Mouse (Mus musculus): Measurements from ENCODE around the gene Erf. TPM values are rescaled to one million over a fixed set of nuclear protein-coding genes. Genes with fewer than 3 reads are reported as not detected.

The Erf gene
- polyA plus RNA-seq, 1 experiment from 2014 or later, result 13.0 TPM

DNA sequence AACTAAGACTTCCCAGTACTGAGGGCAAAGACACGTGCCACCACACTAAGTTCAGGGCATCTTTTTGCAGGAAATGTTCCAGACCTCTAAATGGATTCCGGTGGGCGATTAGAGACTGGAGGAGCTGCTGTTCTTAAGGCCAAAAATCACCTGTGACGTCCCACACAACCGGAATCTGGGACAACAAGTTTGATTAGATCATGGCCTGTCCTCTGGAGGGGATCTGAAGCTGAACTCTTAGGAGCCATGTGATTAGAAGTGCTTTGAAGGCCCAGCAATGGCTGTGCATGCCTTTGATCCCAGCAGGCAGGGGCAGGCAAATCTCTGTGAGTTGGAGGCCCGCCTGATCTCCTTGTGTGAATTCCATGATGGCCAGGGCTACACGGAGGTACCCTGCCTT, 9.9 kb downstream of the Erf start:
- Histone ChIP-seq H3K27ac (no peak overlapping the region), H3K4me2 (no peak overlapping the region), H3K4me3 (replicated peaks) (no peak overlapping the region), H3K36me3 (replicated peaks) (peaks cover 29% of the 10 kb centered on the region), H3K9ac (no peak overlapping the region), H3K9me3 (no peaks in the 10 kb centered on the region), H3K27me3 (no peaks in the 10 kb centered on the region), H3K4me1 (peaks cover 25% of the 10 kb centered on the region)
- WGBS, result 70% methylated on average over 7 of the region's 7 CpGs
- ATAC-seq (ENCODE audit: low FRiP score), result no peak

DNA sequence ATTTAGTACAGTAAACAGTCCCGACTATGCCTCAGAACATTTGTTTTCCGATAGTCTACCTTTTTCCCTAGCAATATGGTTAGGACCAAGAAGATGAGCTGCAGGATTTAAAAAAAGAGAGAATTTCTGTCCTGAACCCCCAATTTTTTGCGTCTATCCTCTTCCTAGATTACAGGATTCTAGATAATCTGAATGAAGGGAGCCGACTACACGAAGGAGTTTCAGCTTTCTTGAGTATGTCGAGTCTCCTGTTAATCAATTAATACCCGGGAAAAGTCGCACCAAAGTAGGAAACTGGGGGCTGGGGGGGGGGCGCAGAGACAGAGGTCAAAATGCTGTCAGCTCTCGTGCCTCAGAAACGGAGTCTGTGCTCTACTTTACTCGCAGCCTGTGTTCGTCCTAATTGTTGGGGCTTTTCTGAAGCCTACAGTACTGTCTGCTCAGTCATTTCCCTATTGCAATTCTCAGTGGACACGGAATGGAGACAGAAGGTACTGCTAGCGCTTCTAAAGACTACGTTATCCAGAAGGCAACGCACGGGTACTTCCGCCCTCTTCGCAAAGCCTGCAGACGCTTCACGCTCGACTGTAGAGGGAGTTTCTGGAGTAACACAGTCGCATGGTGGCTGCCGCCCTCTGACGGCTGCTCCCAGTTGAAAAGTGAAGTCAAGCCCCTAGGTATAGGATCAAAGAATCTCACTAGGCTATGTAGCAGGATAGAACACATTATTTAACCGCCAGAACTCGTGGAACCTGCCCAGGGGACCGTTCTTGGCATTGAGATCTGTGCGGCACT, 11.5 kb downstream of the Erf start:
- WGBS, result 3% methylated on average over 30 of the region's 30 CpGs
- H3K27me3 ChIP-seq, result no peaks in the 10 kb centered on the region
- peaks cover 36% of the 10 kb centered on the region for H3K4me1 ChIP-seq
- no peak overlapping the region for H3K9ac ChIP-seq
- peak overlapping the region; percentile 72 for H3K4me2 ChIP-seq
- peak overlapping the region; percentile 77 for H3K27ac ChIP-seq
- H3K4me3 ChIP-seq (replicated peaks), result peak overlapping the region; percentile 97
- H3K36me3 ChIP-seq (replicated peaks), result peaks cover 23% of the 10 kb centered on the region
- ATAC-seq (ENCODE audit: low FRiP score), result peak; percentile 45
- H3K9me3 ChIP-seq, result no peaks in the 10 kb centered on the region

DNA sequence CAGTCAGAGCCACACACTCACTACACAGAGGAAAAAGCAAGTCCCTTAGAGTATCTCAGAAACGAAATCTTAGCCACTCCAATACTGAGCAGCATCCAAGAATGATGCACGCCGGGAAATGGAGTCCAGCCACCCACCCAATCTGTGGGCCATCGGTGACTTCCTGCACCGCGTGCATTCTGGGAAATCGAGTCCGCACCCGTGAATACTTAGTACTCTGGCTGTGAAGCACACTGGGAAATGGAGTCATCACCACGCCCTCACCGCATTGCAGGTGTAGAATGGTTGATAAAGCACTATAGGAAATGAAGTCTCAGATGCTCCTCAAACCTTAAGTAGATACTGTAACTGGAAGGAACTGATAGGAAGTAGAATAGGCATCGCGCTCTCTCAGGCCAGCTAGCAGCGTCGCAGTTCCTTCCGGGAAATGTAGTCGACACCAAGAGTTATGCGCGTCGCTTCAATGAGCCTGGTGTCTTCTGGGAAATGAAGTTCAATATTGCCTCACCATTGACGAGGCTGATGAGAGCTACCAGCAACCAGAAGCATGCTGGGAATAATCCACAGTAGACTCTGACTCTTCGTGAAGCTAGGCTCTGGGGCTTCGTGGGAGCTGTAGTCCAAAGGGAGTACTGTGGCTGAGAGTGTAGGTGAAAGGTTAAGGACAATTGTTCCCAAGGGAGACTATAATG, 12.4 kb downstream of the Erf start:
- Histone ChIP-seq H3K27ac (peak overlapping the region; percentile 78), H3K36me3 (replicated peaks) (peaks cover 27% of the 10 kb centered on the region)
- ATAC-seq (ENCODE audit: low FRiP score), result peak; percentile 93

GRCm38 (mm10) chr7:25237249-25238014, 13.1 kb downstream of the Erf start, which contains the start of gene Gsk3a:
Gene Gsk3a (minus strand): TSS chr7:25237851.
- Histone ChIP-seq H3K4me1 (peaks cover 36% of the 10 kb centered on the region), H3K36me3 (replicated peaks) (peaks cover 27% of the 10 kb centered on the region), H3K4me2 (peak within 1 kb of the TSS; percentile 72), H3K9me3 (no peaks in the 10 kb centered on the region), H3K9ac (peak within 1 kb of the TSS; percentile 99), H3K27me3 (no peaks in the 10 kb centered on the region), H3K4me3 (replicated peaks) (peak within 1 kb of the TSS; percentile 97), H3K27ac (peak within 1 kb of the TSS; percentile 78)
- under 1% methylated on average over 52 of the region's 76 CpGs for WGBS
- peak; percentile 90 for ATAC-seq (ENCODE audit: low FRiP score)

More for the DNA sequence above, 12.4 kb downstream of the Erf start:
- Histone ChIP-seq H3K27me3 (no peaks in the 10 kb centered on the region), H3K4me3 (replicated peaks) (peak overlapping the region; percentile 97), H3K9ac (peak overlapping the region; percentile 99), H3K9me3 (no peaks in the 10 kb centered on the region), H3K4me1 (peaks cover 36% of the 10 kb centered on the region), H3K4me2 (peak overlapping the region; percentile 72)
- under 1% methylated on average over 23 of the region's 23 CpGs for WGBS

DNA sequence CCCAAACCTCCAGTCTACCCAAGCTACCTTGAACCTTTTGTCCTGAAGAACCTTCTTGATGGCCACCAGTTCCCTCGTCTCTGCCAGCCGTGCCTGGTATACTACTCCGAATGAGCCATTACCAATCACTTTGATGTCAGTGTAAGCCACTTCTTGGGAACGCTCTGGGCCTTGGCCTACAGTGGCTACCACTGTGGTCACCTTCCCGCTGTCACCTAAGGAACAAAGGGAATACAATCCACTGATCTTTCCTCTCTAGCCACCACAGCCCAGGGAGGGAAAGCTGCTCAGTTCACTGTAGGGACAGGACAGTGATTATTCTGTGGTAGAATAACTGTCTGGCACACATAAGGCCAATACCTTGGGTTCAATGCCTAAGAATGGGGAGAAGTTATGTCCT, 15.0 kb downstream of the Erf start:
- peak overlapping the region; percentile 33; the same call in 1 of the 2 replicates for H3K9ac ChIP-seq
- H3K36me3 ChIP-seq (replicated peaks), result peaks cover 44% of the 10 kb centered on the region
- ATAC-seq (ENCODE audit: low FRiP score), result no peak
- WGBS, result 89% methylated on average over 5 of the region's 5 CpGs
- H3K27ac ChIP-seq, result no peak overlapping the region
- H3K27me3 ChIP-seq, result no peaks in the 10 kb centered on the region
- 0 out of 2 replicates have a peak overlapping the region, but pooled peaks have one; percentile 5 for H3K4me3 ChIP-seq (replicated peaks)
- H3K9me3 ChIP-seq, result no peaks in the 10 kb centered on the region
- peak overlapping the region; percentile 72 for H3K4me2 ChIP-seq
- H3K4me1 ChIP-seq, result peaks cover 36% of the 10 kb centered on the region

DNA sequence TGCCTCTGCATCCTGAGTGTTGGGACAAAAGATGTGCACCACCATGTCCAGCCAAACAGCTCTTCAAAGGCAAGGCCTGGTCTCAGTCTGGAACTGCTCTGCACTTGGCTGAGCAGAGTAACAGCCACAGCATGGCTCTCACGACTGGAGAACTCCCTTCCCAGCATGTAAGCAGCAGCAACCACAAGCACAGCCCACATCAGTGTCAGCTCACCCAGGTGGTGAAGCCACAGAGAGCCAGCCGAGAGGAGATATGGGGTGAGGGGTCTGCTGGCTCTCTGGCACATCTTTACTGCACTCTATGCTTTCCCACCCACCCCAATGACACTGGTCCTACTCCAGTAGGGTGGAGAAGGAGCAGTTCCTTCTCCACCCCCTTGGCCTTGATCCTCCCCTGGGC, 17.5 kb downstream of the Erf start:
- no peaks in the 10 kb centered on the region for H3K27me3 ChIP-seq
- whole genome bisulfite sequencing, result 83% methylated on average over 2 of the region's 2 CpGs
- no peak overlapping the region for H3K9ac ChIP-seq
- ATAC-seq (ENCODE audit: low FRiP score), result no peak
- H3K4me2 ChIP-seq, result no peak overlapping the region
- no peak overlapping the region for H3K27ac ChIP-seq
- no peaks in the 10 kb centered on the region for H3K9me3 ChIP-seq
- peaks cover 25% of the 10 kb centered on the region for H3K4me1 ChIP-seq
- no peak overlapping the region for H3K4me3 ChIP-seq (replicated peaks)
- H3K36me3 ChIP-seq (replicated peaks), result peaks cover 68% of the 10 kb centered on the region

DNA sequence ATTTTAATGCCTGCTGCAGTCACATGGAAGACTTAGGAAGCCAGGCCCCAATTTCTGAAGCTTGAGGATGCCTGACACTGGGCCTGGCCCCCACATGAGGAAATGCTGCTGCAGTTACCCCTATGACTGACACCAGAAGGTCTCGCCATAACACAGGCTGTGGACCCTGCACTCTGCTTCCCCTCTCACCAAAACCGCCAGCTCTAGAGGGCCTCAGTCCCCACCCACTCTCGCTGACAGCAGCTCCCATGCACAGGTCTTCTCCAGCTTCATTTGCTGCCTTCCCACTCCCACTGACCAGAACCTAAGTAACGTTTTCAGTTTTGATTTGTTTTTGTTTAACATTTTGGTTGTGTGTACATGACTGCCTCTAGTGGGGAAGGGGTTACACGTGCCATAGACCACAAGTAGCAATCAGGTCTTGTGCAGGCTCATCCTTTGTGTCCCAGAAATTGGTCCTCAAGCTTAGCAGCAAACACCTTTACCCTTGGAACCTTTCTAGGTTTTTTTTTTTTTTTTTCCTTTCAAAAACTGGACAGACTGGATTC, 18.4 kb downstream of the Erf start:
- ATAC-seq (ENCODE audit: low FRiP score), result no peak
- Histone ChIP-seq H3K27ac (no peak overlapping the region), H3K27me3 (no peaks in the 10 kb centered on the region), H3K4me1 (peaks cover 25% of the 10 kb centered on the region), H3K36me3 (replicated peaks) (peaks cover 77% of the 10 kb centered on the region), H3K4me3 (replicated peaks) (no peak overlapping the region), H3K9me3 (no peaks in the 10 kb centered on the region), H3K4me2 (no peak overlapping the region), H3K9ac (no peak overlapping the region)
- WGBS, result 65% methylated on average over 5 of the region's 5 CpGs

DNA sequence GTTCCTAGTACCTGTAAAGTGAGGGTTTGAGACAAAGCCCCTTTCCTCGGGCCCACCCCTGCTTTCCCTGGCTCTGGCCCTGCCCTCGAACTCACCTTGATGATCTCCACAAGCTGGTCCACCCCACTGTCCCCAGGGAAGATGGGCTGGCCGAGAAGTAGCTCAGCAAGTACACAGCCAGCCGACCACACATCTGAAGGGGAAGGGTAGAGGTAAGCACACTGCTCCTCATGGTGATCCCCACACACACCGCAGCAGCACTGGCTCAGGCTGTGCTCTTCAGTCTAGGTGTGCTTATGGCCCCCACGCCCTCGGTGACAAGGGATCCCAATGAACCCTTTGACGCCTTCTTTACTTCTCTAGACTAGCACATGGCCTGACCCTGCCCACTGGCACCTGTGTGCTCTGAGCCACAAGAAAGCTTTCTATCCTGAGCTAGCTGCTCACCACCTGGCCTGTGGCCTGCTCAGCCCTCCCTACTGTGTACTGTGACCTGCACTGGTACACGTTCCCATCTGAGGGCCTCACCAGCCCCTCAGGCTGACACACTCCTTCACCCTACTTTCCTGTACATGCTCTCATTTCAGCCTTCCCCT, 19.8 kb downstream of the Erf start:
- Histone ChIP-seq H3K36me3 (replicated peaks) (peaks cover 91% of the 10 kb centered on the region), H3K9me3 (no peaks in the 10 kb centered on the region), H3K4me2 (no peak overlapping the region), H3K27me3 (no peaks in the 10 kb centered on the region), H3K27ac (no peak overlapping the region), H3K4me1 (peaks cover 12% of the 10 kb centered on the region), H3K9ac (no peak overlapping the region), H3K4me3 (replicated peaks) (no peak overlapping the region)
- 90% methylated on average over 9 of the region's 9 CpGs for WGBS
- no peak for ATAC-seq (ENCODE audit: low FRiP score)

DNA sequence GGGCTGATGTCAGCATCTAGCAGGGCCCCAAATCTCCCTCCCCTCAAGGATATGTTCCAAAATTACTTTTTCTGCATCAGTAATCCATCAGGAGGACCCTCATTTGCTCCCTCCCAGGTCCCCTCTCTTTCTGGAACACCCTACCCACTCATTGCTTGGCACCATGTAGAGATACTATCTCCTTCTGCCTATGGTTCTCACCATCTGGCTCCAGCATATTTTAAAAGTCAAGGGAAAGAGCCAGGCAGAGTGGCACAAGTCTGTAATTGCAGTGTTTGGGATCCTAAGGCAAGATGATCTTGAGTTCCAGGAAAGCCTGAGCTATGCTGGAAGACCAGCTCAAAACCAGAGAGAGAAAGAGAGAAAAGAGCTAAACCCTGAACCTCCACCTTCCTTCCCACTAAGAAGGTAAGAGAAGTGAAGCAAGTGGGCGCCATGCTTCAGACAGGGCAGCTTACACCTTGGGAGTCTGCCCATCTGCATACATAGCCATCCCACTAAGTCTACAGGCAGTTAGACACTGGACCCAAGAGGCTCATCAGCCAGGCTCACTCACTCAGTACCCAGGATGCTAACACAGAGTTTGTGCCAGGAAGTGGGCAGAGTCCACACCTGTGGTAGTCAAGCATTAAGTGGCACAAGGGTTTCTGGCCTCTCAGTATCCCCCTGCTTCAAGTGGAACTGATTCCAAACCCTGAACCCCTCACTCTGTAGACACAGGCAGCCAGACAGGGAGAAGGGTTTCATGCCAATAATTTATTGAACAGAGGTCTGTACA, 22.8 kb downstream of the Erf start:
- Histone ChIP-seq H3K9ac (no peak overlapping the region), H3K4me1 (peaks cover 1% of the 10 kb centered on the region; the same call in 1 of the 2 replicates), H3K9me3 (no peaks in the 10 kb centered on the region), H3K4me3 (replicated peaks) (no peak overlapping the region), H3K36me3 (replicated peaks) (peaks cover 94% of the 10 kb centered on the region), H3K4me2 (no peak overlapping the region), H3K27me3 (no peaks in the 10 kb centered on the region), H3K27ac (no peak overlapping the region)
- WGBS, result 100% methylated on average over 1 of the region's 1 CpGs
- ATAC-seq (ENCODE audit: low FRiP score), result no peak

GRCm38 (mm10) chr7:25222275-25222967, 28.1 kb downstream of the Erf start:
- no peak for ATAC-seq (ENCODE audit: low FRiP score)
- peak overlapping the region; percentile 69 for H3K4me3 ChIP-seq (replicated peaks)
- H3K9ac ChIP-seq, result peak overlapping the region; percentile 80
- no peak overlapping the region for H3K27ac ChIP-seq
- peaks cover 41% of the 10 kb centered on the region for H3K36me3 ChIP-seq (replicated peaks)
- peaks cover 40% of the 10 kb centered on the region for H3K4me1 ChIP-seq
- WGBS, result 85% methylated on average over 10 of the region's 10 CpGs
- no peaks in the 10 kb centered on the region for H3K27me3 ChIP-seq
- peak overlapping the region; percentile 95 for H3K4me2 ChIP-seq
- H3K9me3 ChIP-seq, result no peaks in the 10 kb centered on the region
